Mouse (Mus musculus): ENCODE results near the gene Crxos. TPM values are rescaled to one million over a fixed set of nuclear protein-coding genes. Genes with fewer than 3 reads are reported as not detected.

Gene Crxos
- polyA plus RNA-seq, 1 experiment from 2014 or later, result not detected

- Histone ChIP-seq H3K27me3 (ENCODE audit: insufficient read depth, low read length) (no peaks in the 10 kb centered on the region), H3K36me3 (ENCODE audit: insufficient read depth) (peaks cover 30% of the 10 kb centered on the region), H3K9ac (peak overlapping the region; percentile 83), H3K9me3 (ENCODE audit: low read depth, low read length) (no peaks in the 10 kb centered on the region), H3K4me2 (peak overlapping the region; percentile 82), H3K27ac (ENCODE audit: low read depth) (no peak overlapping the region), H3K4me3 (ENCODE audit: low read depth, low read length) (peak overlapping the region; percentile 80), H3K4me1 (ENCODE audit: insufficient read depth) (peaks cover 8% of the 10 kb centered on the region; the same call in 1 of the 2 replicates)
- no peak for ATAC-seq (ENCODE audit: insufficient read depth)
- no peak for TF ChIP-seq CTCF (IDR thresholded peaks at IDR 0.05; ENCODE audit: low read depth)
- no peak for DNase-seq
- 83% methylated on average over 6 of the region's 6 CpGs for WGBS
Measured at GRCm38 (mm10) chr7:15920645-15921190, 38.3 kb downstream of the Crxos start.

GRCm38 (mm10) chr7:15921796-15922195 lies 39.4 kb downstream of the Crxos start:
- no peaks in the 10 kb centered on the region for H3K27me3 ChIP-seq (ENCODE audit: insufficient read depth, low read length)
- H3K4me1 ChIP-seq (ENCODE audit: insufficient read depth), result peaks cover 8% of the 10 kb centered on the region; the same call in 1 of the 2 replicates
- 0% methylated on average over 10 of the region's 10 CpGs for WGBS
- ATAC-seq (ENCODE audit: insufficient read depth) (peak; percentile 57), DNase-seq (peak; percentile 74)
- H3K27ac ChIP-seq (ENCODE audit: low read depth), result peak overlapping the region; percentile 84
- peaks cover 28% of the 10 kb centered on the region for H3K36me3 ChIP-seq (ENCODE audit: insufficient read depth)
- no peak for TF ChIP-seq CTCF (IDR thresholded peaks at IDR 0.05; ENCODE audit: low read depth)
- H3K9ac ChIP-seq, result peak overlapping the region; percentile 83
- peak overlapping the region; percentile 82 for H3K4me2 ChIP-seq
- H3K9me3 ChIP-seq (ENCODE audit: low read depth, low read length), result no peaks in the 10 kb centered on the region
- peak overlapping the region; percentile 80 for H3K4me3 ChIP-seq (ENCODE audit: low read depth, low read length)

- Histone ChIP-seq H3K4me1 (ENCODE audit: insufficient read depth) (peaks cover 8% of the 10 kb centered on the region; the same call in 1 of the 2 replicates), H3K9me3 (ENCODE audit: low read depth, low read length) (no peaks in the 10 kb centered on the region), H3K27ac (ENCODE audit: low read depth) (peak within 1 kb of the TSS; percentile 84), H3K4me2 (peak within 1 kb of the TSS; percentile 82), H3K4me3 (ENCODE audit: low read depth, low read length) (peak within 1 kb of the TSS; percentile 80), H3K27me3 (ENCODE audit: insufficient read depth, low read length) (no peaks in the 10 kb centered on the region), H3K9ac (peak within 1 kb of the TSS; percentile 83), H3K36me3 (ENCODE audit: insufficient read depth) (peaks cover 23% of the 10 kb centered on the region)
- under 1% methylated on average over 33 of the region's 33 CpGs for WGBS
- DNase-seq, result peak; percentile 95
- no peak for TF ChIP-seq CTCF (IDR thresholded peaks at IDR 0.05; ENCODE audit: low read depth)
- peak; percentile 96 for ATAC-seq (ENCODE audit: insufficient read depth)
Measured at GRCm38 (mm10) chr7:15922220-15922773, 39.9 kb downstream of the Crxos start, which contains the start of gene Selenow. Selenow (minus strand) TSS chr7:15922402.

DNA sequence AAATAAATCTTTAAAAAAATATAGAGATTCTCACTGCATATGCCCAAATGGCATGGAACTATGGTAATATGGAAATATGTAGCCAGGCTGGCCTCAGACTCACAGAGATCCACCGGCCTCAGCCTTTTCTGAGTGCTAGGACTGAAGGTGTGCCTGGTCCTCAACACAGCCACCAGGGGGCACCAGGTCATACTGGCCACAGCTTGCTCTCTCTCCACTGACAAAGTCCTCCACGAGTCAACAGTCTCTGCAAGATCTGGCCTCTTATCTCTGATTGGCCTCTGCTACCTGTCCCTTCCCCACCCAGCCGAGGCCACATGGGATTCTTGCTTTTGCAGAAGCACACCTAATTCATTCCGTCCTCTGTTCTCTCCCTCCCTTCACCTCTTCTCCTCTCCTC lies 47.5 kb downstream of the Crxos start:
- no peaks in the 10 kb centered on the region for H3K36me3 ChIP-seq (ENCODE audit: insufficient read depth)
- no peak overlapping the region for H3K27ac ChIP-seq (ENCODE audit: low read depth)
- H3K9me3 ChIP-seq (ENCODE audit: low read depth, low read length), result no peaks in the 10 kb centered on the region
- no peak overlapping the region for H3K4me3 ChIP-seq (ENCODE audit: low read depth, low read length)
- 31% methylated on average over 4 of the region's 4 CpGs for WGBS
- no peaks in the 10 kb centered on the region for H3K4me1 ChIP-seq (ENCODE audit: insufficient read depth)
- H3K9ac ChIP-seq, result no peak overlapping the region
- peak; percentile 36; the same call in 1 of the 2 replicates for ATAC-seq (ENCODE audit: insufficient read depth)
- no peaks in the 10 kb centered on the region for H3K27me3 ChIP-seq (ENCODE audit: insufficient read depth, low read length)
- peak; percentile 69 for DNase-seq
- peak; percentile 75 for TF ChIP-seq CTCF (IDR thresholded peaks at IDR 0.05; ENCODE audit: low read depth)
- H3K4me2 ChIP-seq, result no peak overlapping the region

- DNase-seq (no peak), ATAC-seq (ENCODE audit: insufficient read depth) (no peak)
- peak; percentile 29 for TF ChIP-seq CTCF (IDR thresholded peaks at IDR 0.05; ENCODE audit: low read depth)
- H3K27ac ChIP-seq (ENCODE audit: low read depth), result no peak overlapping the region
- H3K36me3 ChIP-seq (ENCODE audit: insufficient read depth), result no peaks in the 10 kb centered on the region
- no peaks in the 10 kb centered on the region for H3K27me3 ChIP-seq (ENCODE audit: insufficient read depth, low read length)
- H3K9me3 ChIP-seq (ENCODE audit: low read depth, low read length), result no peaks in the 10 kb centered on the region
- H3K4me3 ChIP-seq (ENCODE audit: low read depth, low read length), result no peak overlapping the region
- no peak overlapping the region for H3K4me2 ChIP-seq
- WGBS, result 59% methylated on average over 2 of the region's 2 CpGs
- no peak overlapping the region for H3K9ac ChIP-seq
- no peaks in the 10 kb centered on the region for H3K4me1 ChIP-seq (ENCODE audit: insufficient read depth)
Measured at GRCm38 (mm10) chr7:15930543-15930942, 48.1 kb downstream of the Crxos start.

DNA sequence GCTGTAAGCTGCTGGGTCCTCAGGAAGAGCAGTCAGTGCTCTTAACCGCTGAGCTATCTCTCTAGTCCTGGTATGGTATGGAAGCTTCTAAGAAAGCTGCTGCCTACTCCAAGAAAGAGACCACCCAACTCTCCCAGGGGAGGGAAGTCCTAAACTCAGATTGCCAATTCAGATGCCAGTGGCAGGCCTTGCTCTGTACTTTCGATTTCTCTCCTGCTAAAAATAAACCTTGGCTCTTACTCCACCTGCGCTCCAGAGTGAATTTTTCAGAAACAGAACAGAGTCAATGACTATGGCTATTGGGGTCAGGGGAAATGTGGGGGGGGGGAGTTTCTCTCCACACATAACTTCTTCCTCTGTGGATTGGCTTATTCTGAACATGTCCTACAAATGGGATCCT lies 49.2 kb downstream of the Crxos start:
- Histone ChIP-seq H3K9me3 (ENCODE audit: low read depth, low read length) (no peaks in the 10 kb centered on the region), H3K27me3 (ENCODE audit: insufficient read depth, low read length) (no peaks in the 10 kb centered on the region), H3K4me2 (no peak overlapping the region), H3K9ac (no peak overlapping the region), H3K36me3 (ENCODE audit: insufficient read depth) (peaks cover 5% of the 10 kb centered on the region; the same call in 1 of the 2 replicates), H3K4me3 (ENCODE audit: low read depth, low read length) (no peak overlapping the region), H3K27ac (ENCODE audit: low read depth) (no peak overlapping the region), H3K4me1 (ENCODE audit: insufficient read depth) (no peaks in the 10 kb centered on the region)
- ATAC-seq (ENCODE audit: insufficient read depth), result no peak
- DNase-seq, result no peak
- TF ChIP-seq CTCF (IDR thresholded peaks at IDR 0.05; ENCODE audit: low read depth), result no peak
- WGBS, result 67% methylated on average over 3 of the region's 3 CpGs
